Mouse (Mus musculus) CH12.LX (cell line): ENCODE data around the gene St8sia2. TPM values are rescaled to one million over a fixed set of nuclear protein-coding genes. Genes with fewer than 3 reads are reported as not detected.

Source experiments
- DNase-seq: peaks from one replicate; pipeline ENCODE4 v3.0.0-alpha.2; 2013; ENCODE audit errors: extremely low read depth
- H3K27ac ChIP-seq: 2 replicates; pipeline ENCODE4 v1.5.1; 2012; ENCODE audit warnings: low read depth, mild to moderate bottlenecking, control low read depth, moderate library complexity; ENCODE audit not compliant: insufficient read depth
- H3K27me3 ChIP-seq: replicated peaks from 2 replicates; pipeline ENCODE3; 2012; ENCODE audit warnings: inconsistent platforms
- H3K36me3 ChIP-seq, 2 experiments: replicated peaks in 1 of 2; 2 replicates each; pipeline versions ENCODE3 to v1.6.1; 2012; ENCODE audit warnings: inconsistent platforms in 1 of 2, low read length in 1 of 2, mild to moderate bottlenecking in 1 of 2, mixed read lengths in 1 of 2, moderate library complexity in 1 of 2; ENCODE audit not compliant: control insufficient read depth in 1 of 2, insufficient read depth in 1 of 2
- H3K4me1 ChIP-seq, 2 experiments: 2 replicates each; pipeline ENCODE4 v1.6.1; 2012; ENCODE audit warnings: inconsistent platforms in 1 of 2, moderate library complexity in 1 of 2; ENCODE audit not compliant: insufficient read depth in 2 of 2, control insufficient read depth in 1 of 2
- H3K4me2 ChIP-seq: 2 replicates; pipeline ENCODE4 v1.6.1; 2012; ENCODE audit warnings: low read depth, mild to moderate bottlenecking, control low read depth; ENCODE audit not compliant: poor library complexity, insufficient read depth, severe bottlenecking
- H3K4me3 ChIP-seq, 3 experiments: fragments of 150-350 bp in 1 of 3; sonication (generic) in 1 of 3; replicated peaks in 1 of 3; 2 replicates each; pipeline versions ENCODE3 to v1.5.1; 2011 to 2012; ENCODE audit warnings: low read depth in 2 of 3, low read length in 2 of 3, mild to moderate bottlenecking in 2 of 3, moderate library complexity in 2 of 3, control low read depth in 1 of 3, improper control_type of control experiment in 1 of 3, inconsistent platforms in 1 of 3, mixed read lengths in 1 of 3; ENCODE audit not compliant: poor library complexity in 1 of 3
- H3K79me2 ChIP-seq: replicated peaks from 2 replicates; pipeline ENCODE4 v1.6.1; 2012; ENCODE audit warnings: mild to moderate bottlenecking, moderate library complexity; ENCODE audit not compliant: control insufficient read depth, poor library complexity, insufficient read depth, severe bottlenecking; ENCODE audit errors: extremely low read depth
- H3K9ac ChIP-seq: 2 replicates; pipeline ENCODE4 v1.6.1; 2012; ENCODE audit warnings: low read depth, mild to moderate bottlenecking, control low read depth, moderate library complexity; ENCODE audit not compliant: insufficient read depth
- H3K9me3 ChIP-seq: replicated peaks from 2 replicates; pipeline ENCODE3; 2012; ENCODE audit warnings: low read length, inconsistent platforms, mixed read lengths
- CHD1 ChIP-seq: IDR thresholded peaks from 2 replicates; pipeline ENCODE4 v1.6.1; 2012; ENCODE audit warnings: low read depth, low read length, improper control_type of control experiment, inconsistent platforms
- CHD2 ChIP-seq: IDR thresholded peaks from 2 replicates; pipeline ENCODE4 v1.6.1; 2011; ENCODE audit warnings: low read length, improper control_type of control experiment
- ELF1 ChIP-seq: IDR thresholded peaks from 2 replicates; pipeline ENCODE4 v1.6.1; 2014; ENCODE audit warnings: low read depth, mild to moderate bottlenecking, inconsistent platforms, low read length, improper control_type of control experiment
- EP300 ChIP-seq: IDR thresholded peaks from 2 replicates; pipeline ENCODE4 v1.6.1; 2011; ENCODE audit warnings: low read length, improper control_type of control experiment
- GABPA ChIP-seq: IDR thresholded peaks from 2 replicates; pipeline ENCODE4 v1.6.1; 2012; ENCODE audit warnings: low read depth, low read length, improper control_type of control experiment, inconsistent platforms; ENCODE audit not compliant: insufficient replicate concordance
- HCFC1 ChIP-seq: IDR thresholded peaks from 2 replicates; pipeline ENCODE4 v1.6.1; 2012; ENCODE audit warnings: low read depth, mild to moderate bottlenecking, inconsistent platforms, low read length, improper control_type of control experiment
- JUND ChIP-seq: conservative IDR thresholded peaks from 2 replicates; pipeline ENCODE4 v1.6.1; 2011; ENCODE audit warnings: low read depth, low read length, improper control_type of control experiment
- KAT2A ChIP-seq: IDR thresholded peaks from 2 replicates; pipeline ENCODE4 v1.6.1; 2012; ENCODE audit warnings: low read length, improper control_type of control experiment, inconsistent platforms; ENCODE audit not compliant: insufficient replicate concordance
- MEF2A ChIP-seq: IDR thresholded peaks from 2 replicates; pipeline ENCODE4 v1.6.1; 2014; ENCODE audit warnings: low read depth, mild to moderate bottlenecking, inconsistent platforms, low read length, improper control_type of control experiment, borderline replicate concordance
- MXI1 ChIP-seq: IDR thresholded peaks from 2 replicates; pipeline ENCODE4 v1.6.1; 2011; ENCODE audit warnings: mild to moderate bottlenecking, low read depth, low read length, improper control_type of control experiment
- PAX5 ChIP-seq: IDR thresholded peaks from 2 replicates; pipeline ENCODE4 v1.6.1; 2012; ENCODE audit warnings: low read length, inconsistent platforms, mixed read lengths
- POLR2A ChIP-seq: IDR thresholded peaks from 2 replicates; pipeline ENCODE4 v1.6.1; 2011; ENCODE audit warnings: low read depth, mild to moderate bottlenecking, improper control_type of control experiment, low read length
- POLR2AphosphoS2 ChIP-seq: IDR thresholded peaks from 2 replicates; pipeline ENCODE4 v1.6.1; 2011; ENCODE audit warnings: low read depth, low read length, improper control_type of control experiment
- SMC3 ChIP-seq: IDR thresholded peaks from 2 replicates; pipeline ENCODE4 v1.6.1; 2011; ENCODE audit warnings: low read depth, low read length, improper control_type of control experiment
- TBP ChIP-seq: conservative IDR thresholded peaks from 2 replicates; pipeline ENCODE4 v1.6.1; 2011; ENCODE audit warnings: low read depth, low read length, improper control_type of control experiment
- ZC3H11A ChIP-seq: IDR thresholded peaks from 2 replicates; pipeline ENCODE4 v1.6.1; 2012; ENCODE audit warnings: low read depth, mild to moderate bottlenecking, inconsistent platforms, low read length, improper control_type of control experiment
- ZKSCAN1 ChIP-seq: IDR thresholded peaks from 2 replicates; pipeline ENCODE4 v1.6.1; 2012; ENCODE audit warnings: low read depth, inconsistent platforms, low read length, improper control_type of control experiment, borderline replicate concordance
- dilution Hi-C: fragments of 300-500 bp; cut with MboI; formaldehyde crosslinking; loops from 2 replicates; pipeline ENCODE4 v1.14.3; 2020; ENCODE audit warnings: low sequenced_read_pairs; ENCODE audit not compliant: extremely low pct_unique_long_range_greater_than_20kb, extremely low pct_ligation_motif_present
- in situ Hi-C: fragments of 300-500 bp; cut with MboI; formaldehyde crosslinking; loops from 3 replicates; pipeline ENCODE4 v1.14.3; 2019; ENCODE audit warnings: low sequenced_read_pairs, low pct_ligation_motif_present, low pct_unique_long_range_greater_than_20kb, mixed read lengths
- polyA plus RNA-seq: library from polyadenylated mRNA; unstranded; fragments of >175 nt; gene quantifications from 2 replicates; pipeline ENCODE4 v1.2.1, GENCODE M21; 2012; ENCODE audit warnings: low read depth; ENCODE audit not compliant: insufficient read length
- total RNA-seq, 2 experiments: library from RNA; depleted of rRNA; stranded (reverse); fragments of 300-350 nt in 1 of 2; fragments of >200 nt in 1 of 2; gene quantifications; 2 replicates each; pipeline ENCODE4 v1.2.3; 2012 to 2014

The St8sia2 gene
- total and polyA plus RNA-seq, 3 experiments = not detected

GRCm38 (mm10) chr7:74047591-74047990, 34.1 kb upstream of the St8sia2 start:
- Histone ChIP-seq H3K4me2 (no peak overlapping the region), H3K36me3 (no peaks in the 10 kb centered on the region), H3K4me3 (no peak overlapping the region), H3K9me3 (no peaks in the 10 kb centered on the region), H3K27ac (no peak overlapping the region), H3K79me2 (no peaks in the 10 kb centered on the region), H3K4me1 (no peaks in the 10 kb centered on the region; a peak in 1 of 4 replicates), H3K9ac (no peak overlapping the region), H3K27me3 (peaks cover 53% of the 10 kb centered on the region)
- dilution Hi-C loops = no loop called here
- no peak for TF ChIP-seq POLR2A
- no peak for TF ChIP-seq SMC3
- no peak for TF ChIP-seq PAX5
- no peak for TF ChIP-seq GABPA
- in situ Hi-C loops = no loop called here
- no peak for DNase-seq

GRCm38 (mm10) chr7:74045166-74045957, 31.9 kb upstream of the St8sia2 start:
- TF ChIP-seq TBP (no peak), KAT2A (no peak), JUND (no peak), CHD2 (no peak), ELF1 (no peak), CHD1 (no peak), MXI1 (no peak), HCFC1 (no peak), ZC3H11A (no peak), EP300 (no peak), SMC3 (no peak), ZKSCAN1 (no peak), POLR2AphosphoS2 (no peak), MEF2A (no peak)
- dilution Hi-C loops = no loop called here
- Histone ChIP-seq H3K4me3 (no peak overlapping the region), H3K79me2 (no peaks in the 10 kb centered on the region), H3K36me3 (no peaks in the 10 kb centered on the region), H3K9ac (no peak overlapping the region), H3K4me2 (no peak overlapping the region), H3K27me3 (peaks cover 66% of the 10 kb centered on the region), H3K4me1 (no peaks in the 10 kb centered on the region), H3K9me3 (no peaks in the 10 kb centered on the region), H3K27ac (no peak overlapping the region)
- DNase-seq = no peak
- in situ Hi-C loops = no loop called here
